Mouse (Mus musculus) spleen, postnatal 36 days (tissue): ENCODE data around the gene Btbd16.
A peak's percentile ranks its signal among the peaks of the same experiment; 100 is the strongest.

Experiments used
- DNase-seq, 2 experiments: peaks; one replicate each; pipeline ENCODE4 v3.0.0; 2022; ENCODE audit warnings: low spot score in 2 of 2, mixed read lengths in 1 of 2

Gene Btbd16

DNA sequence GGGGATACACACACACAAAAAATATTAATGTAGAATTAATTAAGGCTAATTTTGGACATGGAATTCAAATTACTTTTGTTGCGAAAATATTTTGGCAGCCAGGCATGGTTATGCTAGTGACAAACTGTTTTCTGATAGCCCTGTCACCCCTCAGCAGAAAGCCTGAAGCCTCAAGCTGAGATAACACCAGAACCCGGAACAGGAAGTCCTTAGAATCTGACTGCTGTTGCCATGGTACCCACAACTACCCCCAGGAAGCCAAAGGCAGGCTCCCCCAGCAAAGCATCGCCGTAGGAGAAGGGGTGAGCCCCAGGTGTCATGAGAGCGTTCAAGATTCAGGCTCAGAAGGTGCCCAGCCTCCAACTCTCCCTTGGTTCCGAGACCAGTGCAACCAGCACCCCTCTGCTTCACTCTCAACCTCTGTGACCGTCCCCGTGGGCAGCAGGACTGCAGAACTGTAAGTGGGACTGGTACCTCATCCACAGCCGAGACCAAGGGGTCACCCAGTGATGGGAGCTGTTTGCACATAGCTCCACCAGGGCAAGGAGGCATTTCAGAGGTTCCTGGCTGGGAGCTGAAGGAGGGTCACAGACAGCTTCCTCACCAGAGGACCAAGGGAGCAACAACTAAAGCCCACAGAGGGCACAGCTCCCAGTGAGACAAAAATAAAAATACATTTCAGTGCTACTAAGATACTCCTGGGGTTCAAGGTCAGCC is at the start of gene Btbd16:
Gene Btbd16 (plus strand): TSS at position 156 of the 717 bp plus-strand sequence.
- DNase-seq = peak in 1 of 2 experiments; percentile 3

GRCm38 (mm10) chr7:130726185-130726584 is 47.7 kb upstream of the Btbd16 start:
- no peak for DNase-seq

- no peak for DNase-seq
These were observed 47.0 kb upstream of the Btbd16 start for GRCm38 (mm10) chr7:130726724-130727422.

GRCm38 (mm10) chr7:130727560-130727959 is 46.3 kb upstream of the Btbd16 start:
- no peak for DNase-seq

DNA sequence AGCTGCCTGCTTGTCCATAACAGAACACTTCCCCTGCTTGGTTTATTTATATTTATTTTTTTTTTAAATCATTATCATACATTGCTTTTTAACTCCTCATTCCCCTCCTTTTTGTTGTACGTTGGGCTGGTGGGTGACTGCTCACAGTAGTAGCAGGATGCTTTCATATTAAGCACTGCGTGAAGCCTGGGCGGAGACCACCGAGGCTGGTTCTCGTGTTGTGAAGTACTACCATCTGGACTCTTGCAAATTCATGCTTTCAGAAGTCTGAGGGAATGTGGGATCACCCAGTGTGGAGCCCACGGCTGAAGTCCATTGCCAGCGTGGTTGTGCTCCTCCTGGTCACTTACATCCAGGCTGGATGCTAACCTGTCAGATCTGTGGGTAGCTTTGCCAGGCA is 42.1 kb upstream of the Btbd16 start:
- no peak for DNase-seq

- DNase-seq = no peak
These were observed 41.0 kb upstream of the Btbd16 start for GRCm38 (mm10) chr7:130732908-130733307.

DNA sequence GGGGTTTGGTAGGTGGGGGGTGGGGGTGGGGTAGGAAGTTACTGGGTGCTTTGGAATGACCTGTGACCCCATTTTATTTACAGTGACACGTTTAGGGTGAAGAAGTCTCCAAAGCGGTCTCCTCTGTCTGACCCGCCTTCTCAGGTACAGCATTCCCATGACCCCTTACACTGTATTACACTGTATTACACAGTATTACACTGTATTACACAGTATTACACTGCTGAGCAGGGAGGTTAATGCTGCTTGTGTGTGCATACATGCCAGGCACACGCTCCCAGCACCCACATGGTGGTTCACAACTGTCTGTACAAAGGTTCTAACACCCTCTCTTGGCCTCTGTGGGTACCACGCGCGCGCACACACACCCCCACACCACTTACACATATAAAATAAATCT is 40.4 kb upstream of the Btbd16 start:
- no peak for DNase-seq

GRCm38 (mm10) chr7:130734195-130734787 is 39.6 kb upstream of the Btbd16 start:
- DNase-seq = no peak

GRCm38 (mm10) chr7:130741099-130741498 is 32.8 kb upstream of the Btbd16 start:
- DNase-seq = no peak

DNA sequence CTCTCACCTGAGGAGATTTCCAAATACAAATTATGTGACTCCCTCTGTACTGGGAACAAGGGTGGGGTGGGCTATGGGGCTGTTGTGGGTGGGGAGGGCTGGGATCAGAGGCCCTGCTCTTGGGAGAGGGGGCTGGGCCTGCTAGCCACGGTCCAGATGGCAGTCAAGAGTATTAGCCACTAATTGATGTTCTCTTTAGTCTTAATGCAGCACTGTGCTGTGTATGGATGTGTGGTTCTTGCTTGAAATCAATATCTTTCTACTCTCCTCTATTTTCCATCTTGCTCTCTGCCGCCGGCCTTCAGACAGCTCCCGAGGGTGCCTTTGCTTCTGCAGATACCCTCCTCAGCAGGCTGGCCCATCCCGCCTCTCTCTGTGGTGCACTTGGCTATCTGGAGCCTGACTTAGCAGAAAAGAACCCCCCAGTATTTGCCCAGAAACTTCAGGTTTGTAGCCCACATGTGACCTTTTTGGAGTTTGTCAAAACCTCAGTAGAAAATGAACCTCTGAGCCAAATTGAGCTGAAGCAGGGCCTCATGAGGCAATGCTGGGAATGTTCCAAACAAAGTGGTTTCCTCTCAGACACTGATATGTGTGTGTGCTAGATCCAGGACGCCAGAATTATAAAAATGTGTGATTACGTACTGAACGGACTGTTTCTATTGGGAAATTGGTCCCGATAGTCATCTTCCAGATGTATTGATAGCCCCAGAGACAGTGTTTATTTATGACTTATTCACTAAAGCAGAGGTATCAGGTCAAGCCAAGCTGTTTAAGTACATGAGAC is 30.4 kb upstream of the Btbd16 start:
- no peak for DNase-seq

GRCm38 (mm10) chr7:130749165-130749564 is 24.7 kb upstream of the Btbd16 start:
- DNase-seq = no peak

- DNase-seq = no peak
These were observed 22.9 kb upstream of the Btbd16 start for GRCm38 (mm10) chr7:130750752-130751490.

- no peak for DNase-seq
These were observed 22.2 kb upstream of the Btbd16 start for GRCm38 (mm10) chr7:130751678-130752077.

DNA sequence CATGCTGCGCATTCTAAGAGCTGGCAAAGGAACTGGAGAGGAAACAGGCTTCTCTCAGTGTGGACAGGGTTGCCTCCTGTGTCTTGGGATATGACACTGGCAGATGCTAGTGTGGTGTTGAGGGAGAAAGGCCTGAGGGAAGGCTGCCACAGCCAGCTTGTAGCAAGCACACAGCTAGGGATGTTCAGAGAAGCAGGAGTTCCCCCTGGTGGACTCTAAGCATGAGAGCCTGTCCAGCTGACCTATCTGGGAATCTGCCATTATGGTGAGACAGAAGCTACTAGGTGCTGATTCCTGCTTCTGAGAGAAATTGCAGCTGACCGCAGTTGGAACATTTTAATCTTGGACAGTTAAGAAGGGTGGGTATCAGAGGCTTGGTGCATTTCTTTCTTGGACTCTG is 19.1 kb upstream of the Btbd16 start:
- no peak for DNase-seq

- DNase-seq = no peak
These were observed 17.5 kb upstream of the Btbd16 start for GRCm38 (mm10) chr7:130756343-130756835.

- no peak for DNase-seq
These were observed 16.5 kb upstream of the Btbd16 start for GRCm38 (mm10) chr7:130757326-130757865.

- DNase-seq = peak; percentile 17 to 43
These were observed 11.6 kb upstream of the Btbd16 start for GRCm38 (mm10) chr7:130762071-130762897.

DNA sequence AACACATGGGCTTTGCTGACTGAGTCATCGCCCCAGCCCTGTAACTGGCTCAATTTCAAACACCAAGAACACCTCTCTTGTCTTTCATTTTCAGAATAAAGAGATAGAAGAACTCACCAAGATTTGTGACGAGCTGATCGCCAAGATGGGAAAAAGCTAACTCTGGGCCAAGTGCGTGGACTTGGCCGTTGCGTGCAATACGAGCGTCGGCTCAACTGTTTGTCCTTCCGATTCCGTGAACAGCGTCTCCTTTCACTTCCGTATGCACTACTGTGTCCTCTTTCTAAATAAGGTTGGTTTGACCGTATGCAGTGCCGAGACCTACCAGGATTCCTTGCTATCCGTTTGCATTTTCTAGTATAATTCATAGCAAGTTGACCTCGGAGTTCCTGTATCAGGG is 9.7 kb upstream of the Btbd16 start:
- DNase-seq = no peak

DNA sequence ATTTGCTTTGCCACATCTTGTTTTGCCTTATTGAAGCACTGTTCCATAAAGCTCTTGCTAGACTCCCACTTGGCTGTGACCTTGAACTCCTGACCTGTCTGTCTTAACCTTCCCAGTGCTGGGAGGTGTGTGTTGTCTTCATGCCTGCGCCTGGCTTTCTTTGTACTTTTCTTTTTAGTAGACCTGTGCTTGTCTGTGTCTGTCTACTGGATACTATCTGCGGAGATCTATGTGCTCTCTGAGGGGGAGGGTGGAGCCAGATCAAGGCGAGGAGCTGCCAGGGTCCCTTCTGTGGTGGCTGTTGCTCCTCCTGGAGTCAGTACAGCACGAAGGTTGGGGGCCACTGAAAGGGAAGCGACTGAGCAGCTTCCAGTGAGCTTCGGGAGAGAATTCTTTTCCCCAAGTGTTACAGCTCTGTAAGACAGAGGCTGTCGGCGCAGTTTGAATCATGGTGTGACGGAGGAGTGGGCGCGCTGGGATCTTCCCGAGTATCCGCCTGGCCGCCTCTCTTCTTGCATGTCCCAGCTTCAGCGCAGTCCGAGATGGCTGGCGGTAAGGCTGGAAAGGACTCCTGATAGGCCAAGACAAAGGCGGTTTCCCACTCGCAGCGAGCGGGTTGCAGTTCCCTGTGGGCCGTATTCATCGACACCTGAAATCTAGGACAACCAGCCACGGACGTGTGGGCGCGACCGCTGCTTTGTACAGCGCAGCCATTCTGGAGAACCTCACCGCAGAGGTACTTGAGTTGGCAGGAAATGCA is 7.3 kb upstream of the Btbd16 start:
- no peak for DNase-seq
